Mouse (Mus musculus) left cerebral cortex, postnatal 10 days (tissue): ENCODE data around the gene Dlg2. TPM values are rescaled to one million over a fixed set of nuclear protein-coding genes. Genes with fewer than 3 reads are reported as not detected.

Experiments used
- DNase-seq, 2 experiments: peaks; one replicate each; pipeline ENCODE4 v3.0.0; 2021 to 2022; ENCODE audit warnings: low spot score in 2 of 2, mixed read lengths in 1 of 2; ENCODE audit errors: extremely low spot score in 1 of 2
- intact Hi-C: fragments of 180-260 bp; cut with DNase I; formaldehyde crosslinking; loops from one replicate; pipeline ENCODE4 v1.15.1; 2025
- total RNA-seq, 2 experiments: library from RNA; stranded (reverse); gene quantifications; 2 replicates each; pipeline ENCODE4 v1.2.3; 2021

Dlg2 gene
- total RNA-seq, 2 experiments from 2014 or later = 426 to 445 TPM

DNA sequence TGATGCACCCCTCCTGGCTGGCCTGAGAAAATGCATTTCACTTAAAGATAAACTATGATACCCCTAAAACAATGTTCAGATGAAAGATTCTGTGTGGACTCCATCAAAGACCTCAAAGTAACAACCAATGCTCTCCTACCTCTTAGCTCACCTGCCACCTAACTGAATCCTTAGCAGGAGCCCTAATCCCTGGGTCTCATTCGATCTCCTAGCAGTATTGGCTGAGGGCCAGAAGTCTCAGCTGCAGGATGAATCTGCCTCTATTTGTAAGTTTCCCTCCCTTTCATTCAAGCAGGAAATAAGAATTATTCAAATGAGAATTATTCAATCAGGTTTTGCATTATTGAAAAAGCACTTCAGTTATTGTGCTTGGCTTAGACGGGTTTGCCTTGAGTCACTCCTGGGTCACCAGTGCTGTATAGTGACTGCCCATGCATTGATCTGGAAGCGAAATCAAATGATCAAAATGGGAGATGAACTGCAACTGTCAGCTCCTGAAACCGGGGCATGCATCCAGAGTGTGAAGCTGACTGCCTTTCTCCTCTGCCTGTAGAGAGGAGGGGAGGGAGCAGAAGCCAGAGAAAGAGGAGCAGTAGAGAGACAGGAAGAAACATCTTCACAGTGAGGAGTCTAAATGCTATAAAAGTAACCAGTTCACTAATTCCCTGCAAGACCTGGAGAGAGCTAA lies 1924.7 kb downstream of the Dlg2 start:
- intact Hi-C loops = no loop called here
- DNase-seq = peak in 1 of 2 experiments; percentile 26

DNA sequence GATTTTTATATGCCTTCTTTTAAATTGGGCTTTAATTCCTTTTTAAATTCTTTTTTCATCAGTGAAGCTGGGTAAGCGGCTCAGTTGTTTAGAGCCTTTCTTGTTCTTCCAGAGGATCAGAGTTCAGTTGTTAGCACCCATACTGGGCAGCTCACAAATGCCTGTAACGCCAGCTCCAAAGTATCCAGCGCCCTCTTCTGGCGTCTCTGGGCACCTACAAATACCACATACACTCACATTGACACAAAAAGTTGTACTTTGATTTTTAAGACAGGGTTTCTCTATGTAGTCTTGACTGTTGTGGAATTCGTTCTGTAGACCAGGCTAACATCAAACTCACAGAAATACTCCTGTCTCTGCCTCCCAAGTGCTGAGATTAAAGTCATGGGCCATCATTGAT lies 1932.0 kb downstream of the Dlg2 start:
- intact Hi-C loops = no loop called here
- DNase-seq = no peak

DNA sequence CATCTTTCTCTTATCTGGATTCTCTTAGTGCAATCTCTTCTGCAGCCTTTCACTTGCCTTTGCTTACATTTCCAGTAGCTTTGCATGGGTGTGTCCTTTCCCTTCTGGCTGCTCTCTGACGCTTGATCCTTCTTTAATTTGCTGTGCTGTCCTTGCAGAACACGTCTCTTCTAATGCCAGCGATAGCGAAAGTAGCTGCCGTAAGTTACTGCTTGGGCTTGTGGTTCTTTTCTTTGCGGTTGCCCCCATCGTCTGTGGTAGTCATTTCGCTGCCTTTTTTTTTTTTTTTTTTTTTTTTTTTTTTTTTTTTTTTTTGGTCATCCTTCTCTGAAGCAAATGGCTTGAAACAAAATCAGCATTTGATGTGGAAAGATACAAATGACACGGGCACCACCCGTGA lies 1944.0 kb downstream of the Dlg2 start:
- intact Hi-C loops = no loop called here
- DNase-seq = no peak

DNA sequence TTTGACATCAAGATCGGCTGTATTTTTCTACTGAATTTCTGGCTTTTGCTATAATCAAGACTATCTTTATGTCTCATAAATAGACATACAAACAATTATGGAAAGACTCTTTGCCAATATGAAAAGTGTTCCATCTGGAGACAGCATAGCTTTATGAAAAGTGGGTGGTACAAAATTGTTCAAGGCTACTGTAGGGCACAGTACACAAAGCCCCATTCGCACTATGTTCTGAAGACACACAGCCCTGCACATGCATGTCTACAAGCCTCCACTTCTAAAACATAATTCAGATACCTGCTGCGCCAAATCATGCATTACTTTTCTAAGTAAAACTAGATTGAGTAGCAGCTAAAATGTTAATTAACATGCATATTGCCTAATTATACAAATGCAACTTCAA lies 1946.5 kb downstream of the Dlg2 start:
- DNase-seq = no peak
- intact Hi-C loops = no loop called here

DNA sequence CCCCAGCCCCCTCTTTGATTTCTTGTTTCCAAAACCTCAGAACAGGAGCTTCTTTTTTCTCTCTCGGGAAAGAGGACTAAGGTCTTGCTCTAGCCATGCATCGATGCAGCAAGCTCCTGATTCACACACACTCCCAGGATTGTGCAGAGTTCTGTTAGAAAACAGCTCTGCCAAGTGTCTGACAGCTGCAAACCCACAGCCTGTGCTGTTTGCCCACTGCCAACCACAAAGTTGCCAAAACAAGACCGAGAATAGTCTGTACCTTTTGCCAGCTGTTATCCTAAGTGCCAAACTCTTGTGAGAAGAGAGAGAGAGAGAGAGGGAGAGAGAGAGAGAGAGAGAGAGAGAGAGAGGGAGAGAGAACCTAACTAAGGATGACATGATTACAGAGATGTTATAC lies 1948.2 kb downstream of the Dlg2 start:
- no peak for DNase-seq
- intact Hi-C loops = no loop called here

DNA sequence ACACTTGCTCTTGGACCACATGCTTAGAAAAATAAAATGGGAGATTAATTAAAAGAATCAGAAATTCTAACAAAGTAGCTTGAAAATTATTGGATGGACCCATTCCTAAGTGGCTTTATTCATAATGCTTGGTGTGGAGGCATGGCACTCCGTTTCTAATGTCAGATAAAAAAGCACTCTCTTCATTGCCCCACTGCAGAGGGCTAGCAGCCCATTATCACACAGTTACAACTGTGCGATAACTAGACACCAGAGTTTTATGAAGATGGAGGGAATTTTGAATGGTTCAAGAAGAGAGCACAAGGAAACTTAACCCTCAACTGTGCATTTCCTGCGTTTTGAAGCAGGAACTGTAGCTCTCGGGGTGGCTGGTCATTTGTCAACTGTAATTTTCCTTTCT lies 1950.8 kb downstream of the Dlg2 start:
- DNase-seq = no peak
- intact Hi-C loops = no loop called here

DNA sequence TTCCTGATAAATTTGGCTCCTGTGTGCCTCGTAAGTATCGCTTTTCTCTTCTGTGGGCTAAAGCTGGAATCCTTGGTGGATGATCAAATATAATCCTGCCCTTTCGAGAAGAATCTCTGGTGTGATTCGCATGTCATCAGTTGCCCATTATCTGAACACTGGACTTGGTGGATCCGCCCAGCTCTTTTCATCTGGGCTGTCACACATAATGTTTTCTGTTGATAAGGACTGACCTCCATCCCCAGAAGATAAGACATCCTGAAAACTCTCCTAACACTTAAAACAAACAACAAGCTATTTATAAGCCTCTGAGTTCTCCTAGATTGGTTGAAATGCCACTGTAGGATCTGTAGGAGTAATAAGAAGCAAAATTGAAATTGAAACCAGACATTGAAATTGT lies 1952.2 kb downstream of the Dlg2 start:
- intact Hi-C loops = no loop called here
- no peak for DNase-seq

DNA sequence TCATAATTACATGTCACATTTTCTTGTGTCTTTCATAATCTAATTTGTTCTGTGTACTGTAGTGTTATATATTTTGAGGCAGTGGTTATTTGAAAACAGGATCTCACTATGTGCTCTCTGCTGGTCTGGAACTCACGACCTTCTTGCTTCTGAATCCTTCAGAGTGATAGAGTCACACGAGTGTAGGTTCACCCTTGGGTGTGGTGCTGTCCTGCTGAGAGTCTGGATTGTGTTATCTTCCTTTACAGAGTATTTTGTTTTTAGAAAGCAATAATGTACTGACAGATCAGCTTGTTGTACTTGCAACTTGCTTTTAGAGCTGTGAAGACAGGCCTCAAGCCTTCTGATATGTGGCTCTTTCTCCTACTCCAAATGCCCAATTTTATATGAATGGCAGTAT lies 1953.8 kb downstream of the Dlg2 start:
- intact Hi-C loops = no loop called here
- DNase-seq = no peak

DNA sequence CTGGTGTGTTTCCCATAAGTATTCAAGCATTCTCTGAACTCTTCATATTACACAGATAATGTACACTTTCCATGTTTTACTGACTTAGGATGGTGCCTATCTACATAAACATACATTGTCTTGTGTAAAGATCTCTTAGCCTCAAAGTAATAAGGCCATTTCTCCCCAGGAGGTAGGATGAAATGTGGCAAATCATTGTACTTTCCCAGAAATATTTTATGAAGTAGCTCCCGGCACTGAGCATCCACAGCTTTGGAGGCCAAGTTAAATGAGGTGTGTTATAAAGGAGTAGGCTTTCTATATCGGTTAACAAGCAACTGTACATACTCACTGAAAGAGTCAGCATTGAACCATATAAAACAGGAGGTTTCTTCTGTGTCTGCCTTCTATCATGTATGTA lies 1960.7 kb downstream of the Dlg2 start:
- intact Hi-C loops = no loop called here
- DNase-seq = no peak

DNA sequence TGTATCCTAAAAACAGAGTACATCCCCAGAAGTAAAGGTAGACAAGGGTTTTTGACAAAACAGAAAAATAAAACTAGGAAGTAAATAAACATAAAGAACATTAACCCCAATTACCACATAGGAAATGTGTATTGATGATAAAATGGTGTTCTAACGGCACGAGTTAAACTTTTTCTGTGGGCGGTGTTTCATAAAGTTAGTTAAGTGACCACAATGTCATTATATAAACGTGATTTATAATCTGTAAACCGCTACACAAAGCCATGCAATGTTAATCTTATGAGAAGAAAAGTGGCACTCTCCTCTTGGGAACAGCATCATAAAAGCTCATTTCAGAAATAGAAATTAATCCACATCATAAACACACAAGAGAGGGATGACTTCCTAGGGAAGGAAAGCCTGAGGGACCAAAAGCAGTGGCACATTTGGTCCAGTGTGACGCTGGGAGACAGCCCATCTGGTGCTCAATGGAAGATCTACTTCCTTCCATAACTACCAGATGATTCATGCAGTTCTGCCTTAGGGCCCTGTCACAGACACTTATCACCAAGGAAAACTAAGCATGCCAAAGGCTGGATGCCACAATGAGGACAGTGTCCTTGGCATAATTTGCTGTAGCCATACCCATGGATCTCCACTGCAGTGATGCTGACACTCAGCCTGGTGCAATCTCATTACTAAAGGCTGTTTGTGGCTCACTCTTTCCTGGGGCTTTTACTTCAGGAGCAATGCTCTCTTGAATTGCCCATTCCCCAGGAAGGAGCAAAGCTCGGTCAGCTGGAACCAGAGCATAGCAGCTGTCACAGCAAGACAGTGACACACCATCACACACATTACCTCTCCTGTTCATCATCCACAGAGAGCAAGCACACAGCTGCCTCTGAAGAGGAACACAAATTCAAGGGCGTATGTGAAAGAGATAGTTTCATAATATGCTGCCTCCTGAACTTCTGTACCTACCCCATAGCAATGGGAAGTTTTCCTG lies 1963.3 kb downstream of the Dlg2 start:
- intact Hi-C loops = no loop called here
- DNase-seq = no peak

DNA sequence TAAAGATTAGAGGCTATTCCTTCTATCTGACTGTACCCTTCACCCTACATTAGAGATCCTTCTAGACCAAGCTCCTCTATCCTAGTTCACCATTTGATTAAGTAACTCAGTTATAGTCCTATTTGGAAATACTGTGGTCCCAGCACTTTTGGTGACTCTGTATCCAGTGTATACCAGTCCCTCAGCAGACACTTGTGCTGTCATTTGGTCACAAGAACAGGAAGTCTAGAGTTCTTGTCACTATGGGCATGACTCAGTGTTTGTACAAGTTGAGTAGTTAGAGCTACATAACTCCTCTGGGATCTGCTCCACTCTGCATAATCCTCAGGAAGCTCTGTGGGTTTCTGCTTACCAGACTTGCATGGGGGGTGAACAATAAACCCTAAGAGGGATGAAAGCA lies 1965.1 kb downstream of the Dlg2 start:
- intact Hi-C loops = no loop called here
- DNase-seq = no peak

DNA sequence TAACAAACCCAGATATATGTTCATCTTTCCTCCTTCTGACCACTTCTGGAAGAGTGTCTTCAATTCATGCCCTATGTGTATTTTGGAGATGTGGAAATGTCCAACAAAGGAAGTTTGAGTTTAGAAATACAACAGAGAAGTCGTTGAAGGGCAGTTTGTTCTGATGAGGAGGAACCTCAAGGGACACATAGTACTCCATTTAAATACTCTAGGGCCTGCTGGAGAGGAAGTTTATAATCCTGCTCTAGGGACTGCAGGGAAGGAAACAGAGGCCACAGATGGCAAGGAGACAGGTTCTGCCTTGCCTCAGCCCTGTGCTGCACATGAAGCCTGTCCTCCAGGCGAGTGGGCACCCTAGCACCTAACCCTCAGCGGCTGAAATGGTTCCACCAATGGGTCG lies 1965.6 kb downstream of the Dlg2 start:
- DNase-seq = no peak
- intact Hi-C loops = no loop called here

DNA sequence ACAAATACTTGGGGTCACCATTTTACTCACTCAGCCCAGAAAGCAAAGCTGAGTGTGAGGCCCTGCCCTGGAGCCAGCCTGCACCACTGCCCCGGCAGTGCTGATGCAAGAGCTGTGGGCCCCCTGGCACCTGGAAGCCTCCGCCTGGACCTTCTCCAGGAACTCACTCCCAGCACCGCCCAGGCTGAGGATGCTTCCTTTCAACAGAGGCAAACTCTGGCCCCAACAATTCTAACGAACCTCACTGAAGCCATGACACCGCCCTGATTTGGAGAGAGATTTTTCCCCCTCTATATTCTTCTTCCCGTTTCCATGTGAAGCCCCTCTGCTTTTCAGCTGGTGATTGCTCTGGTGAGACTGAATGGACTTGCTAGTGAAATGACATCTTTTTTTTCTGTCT lies 1971.5 kb downstream of the Dlg2 start:
- peak in 1 of 2 experiments; percentile 30 for DNase-seq
- intact Hi-C loops = no loop called here

DNA sequence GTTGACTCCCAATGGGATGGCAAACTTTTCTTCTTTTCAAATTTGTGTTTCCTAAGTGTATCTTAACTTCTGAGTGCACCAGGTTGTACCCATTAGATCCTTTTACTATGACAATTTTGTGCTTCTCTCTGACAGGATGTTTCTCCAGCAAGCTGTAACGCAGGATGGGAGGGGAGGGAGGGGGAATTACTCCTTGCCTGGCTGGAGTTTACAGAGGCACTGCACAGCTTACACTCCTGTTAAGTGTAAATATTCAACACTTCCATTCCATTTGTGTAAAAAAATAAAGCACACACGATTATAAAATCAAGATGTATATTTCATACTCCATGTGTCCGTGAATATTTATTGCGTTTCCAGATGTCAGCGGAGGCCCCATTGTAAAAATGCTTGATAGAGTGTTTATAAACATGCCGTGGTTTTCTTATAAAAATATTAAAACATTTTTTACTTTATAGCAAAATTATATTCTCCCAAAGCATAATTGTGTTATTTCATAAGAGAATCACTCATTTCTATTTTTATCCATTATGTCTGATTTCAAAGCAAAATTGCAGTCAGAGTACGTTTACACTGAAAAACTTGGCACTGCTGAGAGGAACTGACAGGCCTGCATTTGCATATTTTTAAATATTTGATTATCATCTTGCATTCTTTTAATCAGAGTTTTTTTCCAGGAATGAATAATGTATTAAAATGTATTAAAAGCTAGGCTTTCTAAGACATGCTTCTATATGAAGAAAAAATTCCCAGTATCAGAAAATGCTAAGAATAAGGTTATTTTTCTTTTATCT lies 1972.5 kb downstream of the Dlg2 start:
- DNase-seq = no peak
- intact Hi-C loops = no loop called here

DNA sequence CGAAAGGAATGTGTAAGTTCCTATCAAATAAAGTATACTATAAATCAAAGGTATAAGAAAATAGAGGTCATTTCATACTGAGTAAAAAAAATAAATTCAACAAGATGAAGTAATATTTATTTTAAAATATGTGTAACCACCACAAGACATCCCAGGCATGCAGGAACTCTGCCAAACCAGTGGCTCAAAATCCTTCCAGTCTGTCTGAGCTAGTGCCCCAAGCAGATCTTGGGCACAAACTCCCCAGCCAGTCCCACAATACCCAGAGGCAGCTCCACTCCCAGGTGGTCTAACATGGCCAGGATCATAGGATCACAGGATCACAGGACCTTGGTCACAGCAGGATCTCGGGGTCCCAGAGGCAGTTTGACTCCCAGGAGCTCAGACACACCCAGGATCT lies 1977.7 kb downstream of the Dlg2 start:
- no peak for DNase-seq
- intact Hi-C loops = no loop called here

DNA sequence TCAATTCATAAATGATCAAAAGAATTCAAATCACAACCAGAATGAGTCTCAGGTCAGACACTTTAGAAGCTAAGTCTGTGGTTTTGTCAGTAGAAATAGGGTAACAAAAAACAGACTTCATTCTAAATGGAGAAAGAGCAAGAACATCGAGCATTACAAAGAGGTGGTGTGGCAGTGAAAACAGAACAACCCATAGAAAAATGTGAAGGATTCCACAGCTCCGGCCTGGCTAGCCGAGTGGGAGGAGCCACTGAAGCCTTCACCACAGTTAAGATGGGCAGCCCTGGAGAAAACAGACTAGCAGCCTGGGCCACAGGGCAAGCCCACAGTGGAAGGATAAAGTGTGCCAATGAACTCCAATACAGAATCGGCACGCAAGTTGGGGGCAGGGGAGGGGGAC lies 1979.5 kb downstream of the Dlg2 start:
- DNase-seq = no peak
- intact Hi-C loops = no loop called here

DNA sequence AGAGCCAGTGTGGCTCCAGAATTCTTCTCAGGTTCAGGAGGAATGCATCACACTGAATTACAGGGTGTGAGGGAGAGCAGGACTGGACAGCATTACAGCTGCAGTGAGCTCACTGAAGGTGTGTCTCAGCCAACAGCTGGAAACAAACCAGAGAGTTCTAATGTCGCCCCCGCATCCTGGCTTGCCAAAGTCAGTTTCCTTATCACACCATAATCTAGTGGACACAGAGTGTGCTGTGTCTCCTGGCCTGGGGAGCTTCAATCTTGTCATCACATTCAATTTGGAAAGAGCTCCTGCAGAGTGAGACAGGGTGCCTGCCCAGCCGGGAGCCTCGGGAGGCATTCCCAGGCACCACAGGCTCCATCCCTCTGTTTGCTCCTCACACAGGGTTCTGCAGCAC lies 1981.3 kb downstream of the Dlg2 start:
- no peak for DNase-seq
- intact Hi-C loops = no loop called here

DNA sequence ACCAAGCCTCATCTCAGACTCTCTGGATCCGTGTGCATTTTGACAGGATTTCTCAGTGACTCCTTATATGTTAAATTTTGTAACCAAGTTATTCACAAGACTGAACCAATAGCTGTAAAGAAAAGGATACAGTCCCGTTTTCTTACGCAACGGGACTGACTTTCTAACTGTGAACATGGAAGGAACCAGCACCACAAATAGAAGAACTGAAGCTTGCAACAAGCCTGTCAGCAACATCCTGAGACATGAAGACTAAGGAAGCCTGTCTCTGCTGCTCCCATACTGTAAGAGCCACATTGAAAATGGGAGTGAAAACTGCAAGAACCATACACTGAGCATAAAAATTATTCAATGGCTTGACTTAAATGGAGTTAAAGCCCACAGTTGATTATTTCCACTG lies 1981.8 kb downstream of the Dlg2 start:
- DNase-seq = no peak
- intact Hi-C loops = no loop called here

DNA sequence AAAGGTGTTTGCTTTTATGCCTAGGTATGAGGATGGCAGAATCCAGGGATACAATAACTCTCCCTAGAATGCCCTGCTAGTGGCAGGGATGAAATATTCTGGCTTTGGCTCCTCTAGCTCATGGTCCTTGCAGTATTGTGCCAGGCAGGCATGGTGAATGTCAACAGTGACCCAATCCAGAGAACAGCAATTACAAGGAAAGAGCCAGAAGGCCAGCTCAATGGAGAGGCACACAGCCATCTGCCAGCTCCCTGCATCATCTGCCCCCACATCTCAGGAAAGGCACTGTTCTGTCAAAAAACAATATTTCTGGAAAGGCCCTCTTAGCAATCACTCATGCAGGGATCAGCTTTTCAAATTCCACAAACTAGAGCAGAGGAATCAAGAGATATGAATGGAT lies 1984.1 kb downstream of the Dlg2 start:
- no peak for DNase-seq
- intact Hi-C loops = no loop called here

DNA sequence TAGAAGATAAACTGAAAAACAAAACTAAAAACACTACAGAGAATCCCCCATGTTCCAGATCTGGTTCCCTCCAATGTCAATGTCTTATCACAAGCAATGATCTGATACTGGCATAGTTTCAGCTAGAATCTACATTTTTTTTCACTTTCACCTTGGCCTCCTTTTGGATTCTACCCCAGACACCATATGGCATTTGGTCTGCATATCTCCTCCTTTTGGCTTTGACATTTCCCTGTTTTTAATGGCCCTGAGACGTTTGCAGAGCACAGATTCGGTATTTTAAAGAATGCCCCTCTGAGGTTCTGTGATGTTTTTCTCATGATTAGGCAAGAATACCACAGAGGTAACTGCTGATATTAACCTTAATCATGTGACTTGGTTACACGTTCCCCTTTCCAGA lies 1984.8 kb downstream of the Dlg2 start:
- DNase-seq = no peak
- intact Hi-C loops = no loop called here
